Mouse (Mus musculus) CH12.LX (cell line): ENCODE results near the gene Fance. TPM values are rescaled to one million over a fixed set of nuclear protein-coding genes. Genes with fewer than 3 reads are reported as not detected.

ENCODE experiments used
- DNase-seq: peaks from one replicate; pipeline ENCODE4 v3.0.0-alpha.2; 2013; ENCODE audit errors: extremely low read depth
- H3K27ac ChIP-seq: 2 replicates; pipeline ENCODE4 v1.5.1; 2012; ENCODE audit warnings: low read depth, mild to moderate bottlenecking, control low read depth, moderate library complexity; ENCODE audit not compliant: insufficient read depth
- H3K27me3 ChIP-seq: replicated peaks from 2 replicates; pipeline ENCODE3; 2012; ENCODE audit warnings: inconsistent platforms
- H3K36me3 ChIP-seq, 2 experiments: replicated peaks in 1 of 2; 2 replicates each; pipeline versions ENCODE3 to v1.6.1; 2012; ENCODE audit warnings: inconsistent platforms in 1 of 2, low read length in 1 of 2, mild to moderate bottlenecking in 1 of 2, mixed read lengths in 1 of 2, moderate library complexity in 1 of 2; ENCODE audit not compliant: control insufficient read depth in 1 of 2, insufficient read depth in 1 of 2
- H3K4me1 ChIP-seq, 2 experiments: 2 replicates each; pipeline ENCODE4 v1.6.1; 2012; ENCODE audit warnings: inconsistent platforms in 1 of 2, moderate library complexity in 1 of 2; ENCODE audit not compliant: insufficient read depth in 2 of 2, control insufficient read depth in 1 of 2
- H3K4me2 ChIP-seq: 2 replicates; pipeline ENCODE4 v1.6.1; 2012; ENCODE audit warnings: low read depth, mild to moderate bottlenecking, control low read depth; ENCODE audit not compliant: poor library complexity, insufficient read depth, severe bottlenecking
- H3K4me3 ChIP-seq, 3 experiments: fragments of 150-350 bp in 1 of 3; sonication (generic) in 1 of 3; replicated peaks in 1 of 3; 2 replicates each; pipeline versions ENCODE3 to v1.5.1; 2011 to 2012; ENCODE audit warnings: low read depth in 2 of 3, low read length in 2 of 3, mild to moderate bottlenecking in 2 of 3, moderate library complexity in 2 of 3, control low read depth in 1 of 3, improper control_type of control experiment in 1 of 3, inconsistent platforms in 1 of 3, mixed read lengths in 1 of 3; ENCODE audit not compliant: poor library complexity in 1 of 3
- H3K79me2 ChIP-seq: replicated peaks from 2 replicates; pipeline ENCODE4 v1.6.1; 2012; ENCODE audit warnings: mild to moderate bottlenecking, moderate library complexity; ENCODE audit not compliant: control insufficient read depth, poor library complexity, insufficient read depth, severe bottlenecking; ENCODE audit errors: extremely low read depth
- H3K9ac ChIP-seq: 2 replicates; pipeline ENCODE4 v1.6.1; 2012; ENCODE audit warnings: low read depth, mild to moderate bottlenecking, control low read depth, moderate library complexity; ENCODE audit not compliant: insufficient read depth
- H3K9me3 ChIP-seq: replicated peaks from 2 replicates; pipeline ENCODE3; 2012; ENCODE audit warnings: low read length, inconsistent platforms, mixed read lengths
- BHLHE40 ChIP-seq: IDR thresholded peaks from 2 replicates; pipeline ENCODE4 v1.6.1; 2011; ENCODE audit warnings: mild to moderate bottlenecking, low read depth, low read length, improper control_type of control experiment
- CTCF ChIP-seq, 2 experiments: IDR thresholded peaks in 1 of 2; conservative IDR thresholded peaks in 1 of 2; 2 replicates each; pipeline ENCODE4 v1.5.1; 2011 to 2012; ENCODE audit warnings: low read depth in 2 of 2, low read length in 2 of 2, improper control_type of control experiment in 1 of 2, inconsistent platforms in 1 of 2, mild to moderate bottlenecking in 1 of 2, moderate library complexity in 1 of 2
- ELF1 ChIP-seq: IDR thresholded peaks from 2 replicates; pipeline ENCODE4 v1.6.1; 2014; ENCODE audit warnings: low read depth, mild to moderate bottlenecking, inconsistent platforms, low read length, improper control_type of control experiment
- ETS1 ChIP-seq: conservative IDR thresholded peaks from 2 replicates; pipeline ENCODE4 v1.6.1; 2012; ENCODE audit warnings: low read depth, mild to moderate bottlenecking, inconsistent platforms, low read length, improper control_type of control experiment, moderate library complexity
- HCFC1 ChIP-seq: IDR thresholded peaks from 2 replicates; pipeline ENCODE4 v1.6.1; 2012; ENCODE audit warnings: low read depth, mild to moderate bottlenecking, inconsistent platforms, low read length, improper control_type of control experiment
- JUN ChIP-seq: IDR thresholded peaks from 2 replicates; pipeline ENCODE4 v1.6.1; 2011; ENCODE audit warnings: low read depth, mild to moderate bottlenecking, low read length, improper control_type of control experiment, moderate library complexity; ENCODE audit not compliant: insufficient read depth
- JUND ChIP-seq: conservative IDR thresholded peaks from 2 replicates; pipeline ENCODE4 v1.6.1; 2011; ENCODE audit warnings: low read depth, low read length, improper control_type of control experiment
- MYC ChIP-seq: IDR thresholded peaks from 2 replicates; pipeline ENCODE4 v1.6.1; 2011; ENCODE audit warnings: low read depth, mild to moderate bottlenecking, improper control_type of control experiment, low read length
- NELFE ChIP-seq: IDR thresholded peaks from 2 replicates; pipeline ENCODE4 v1.6.1; 2011; ENCODE audit warnings: low read depth, low read length, improper control_type of control experiment
- NRF1 ChIP-seq: IDR thresholded peaks from 2 replicates; pipeline ENCODE4 v1.6.1; 2014; ENCODE audit warnings: low read depth, mild to moderate bottlenecking, inconsistent platforms, low read length, improper control_type of control experiment, moderate library complexity
- POLR2A ChIP-seq: IDR thresholded peaks from 2 replicates; pipeline ENCODE4 v1.6.1; 2011; ENCODE audit warnings: low read depth, mild to moderate bottlenecking, improper control_type of control experiment, low read length
- POLR2AphosphoS2 ChIP-seq: IDR thresholded peaks from 2 replicates; pipeline ENCODE4 v1.6.1; 2011; ENCODE audit warnings: low read depth, low read length, improper control_type of control experiment
- RAD21 ChIP-seq: IDR thresholded peaks from 2 replicates; pipeline ENCODE4 v1.6.1; 2011; ENCODE audit warnings: low read depth, mild to moderate bottlenecking, low read length, improper control_type of control experiment, moderate library complexity
- SMC3 ChIP-seq: IDR thresholded peaks from 2 replicates; pipeline ENCODE4 v1.6.1; 2011; ENCODE audit warnings: low read depth, low read length, improper control_type of control experiment
- TBP ChIP-seq: conservative IDR thresholded peaks from 2 replicates; pipeline ENCODE4 v1.6.1; 2011; ENCODE audit warnings: low read depth, low read length, improper control_type of control experiment
- USF2 ChIP-seq: conservative IDR thresholded peaks from 2 replicates; pipeline ENCODE4 v1.6.1; 2011; ENCODE audit warnings: low read depth, low read length, improper control_type of control experiment
- ZC3H11A ChIP-seq: IDR thresholded peaks from 2 replicates; pipeline ENCODE4 v1.6.1; 2012; ENCODE audit warnings: low read depth, mild to moderate bottlenecking, inconsistent platforms, low read length, improper control_type of control experiment
- ZKSCAN1 ChIP-seq: IDR thresholded peaks from 2 replicates; pipeline ENCODE4 v1.6.1; 2012; ENCODE audit warnings: low read depth, inconsistent platforms, low read length, improper control_type of control experiment, borderline replicate concordance
- ZMIZ1 ChIP-seq: IDR thresholded peaks from 2 replicates; pipeline ENCODE4 v1.6.1; 2012; ENCODE audit warnings: low read depth, mild to moderate bottlenecking, inconsistent platforms, low read length, improper control_type of control experiment
- ZNF384 ChIP-seq: IDR thresholded peaks from 2 replicates; pipeline ENCODE4 v1.6.1; 2012; ENCODE audit warnings: low read depth, low read length, improper control_type of control experiment, inconsistent platforms
- dilution Hi-C: fragments of 300-500 bp; cut with MboI; formaldehyde crosslinking; loops from 2 replicates; pipeline ENCODE4 v1.14.3; 2020; ENCODE audit warnings: low sequenced_read_pairs; ENCODE audit not compliant: extremely low pct_unique_long_range_greater_than_20kb, extremely low pct_ligation_motif_present
- in situ Hi-C: fragments of 300-500 bp; cut with MboI; formaldehyde crosslinking; loops from 3 replicates; pipeline ENCODE4 v1.14.3; 2019; ENCODE audit warnings: low sequenced_read_pairs, low pct_ligation_motif_present, low pct_unique_long_range_greater_than_20kb, mixed read lengths
- polyA plus RNA-seq: library from polyadenylated mRNA; unstranded; fragments of >175 nt; gene quantifications from 2 replicates; pipeline ENCODE4 v1.2.1, GENCODE M21; 2012; ENCODE audit warnings: low read depth; ENCODE audit not compliant: insufficient read length
- total RNA-seq, 2 experiments: library from RNA; depleted of rRNA; stranded (reverse); fragments of 300-350 nt in 1 of 2; fragments of >200 nt in 1 of 2; gene quantifications; 2 replicates each; pipeline ENCODE4 v1.2.3; 2012 to 2014

Gene Fance
- total and polyA plus RNA-seq, 3 experiments = 17.4 to 37.9 (median 29.6) TPM

- H3K79me2 ChIP-seq = no peaks in the 10 kb centered on the region
- no peak for TF ChIP-seq ZKSCAN1
- TF ChIP-seq HCFC1 = no peak
- no peak for TF ChIP-seq TBP
- TF ChIP-seq MYC = no peak
- no peak for TF ChIP-seq NELFE
- no peak for TF ChIP-seq BHLHE40
- no peak for TF ChIP-seq JUND
- TF ChIP-seq ETS1 = no peak
- TF ChIP-seq ELF1 = no peak
- no peak for TF ChIP-seq ZMIZ1
- TF ChIP-seq CTCF (conservative IDR thresholded peaks at IDR 0.05 in 1 of 2, IDR thresholded peaks at IDR 0.05 in 1 of 2; ENCODE audit: low read depth in 2 of 2, low read length in 2 of 2) = no peak
- no peak for TF ChIP-seq NRF1
- TF ChIP-seq POLR2AphosphoS2 = no peak
- TF ChIP-seq ZC3H11A = no peak
- no peak for TF ChIP-seq JUN
- TF ChIP-seq POLR2A = no peak
- TF ChIP-seq USF2 = no peak
- H3K4me2 ChIP-seq = no peak overlapping the region
- dilution Hi-C loops (no loop called here), in situ Hi-C loops (no loop called here)
- H3K27me3 ChIP-seq = no peaks in the 10 kb centered on the region
- peaks cover 11 to 34% of the 10 kb centered on the region in 2 experiments; a peak in 3 of 4 replicates for H3K4me1 ChIP-seq
- DNase-seq = no peak
- H3K9me3 ChIP-seq = peaks cover 4% of the 10 kb centered on the region
- H3K9ac ChIP-seq = no peak overlapping the region
- H3K36me3 ChIP-seq = peaks cover 6 to 67% of the 10 kb centered on the region in 2 experiments
- H3K27ac ChIP-seq = no peak overlapping the region
- no peak overlapping the region for H3K4me3 ChIP-seq
These were observed 40.5 kb upstream of the Fance start for GRCm38 (mm10) chr17:28272837-28273236.

- H3K27me3 ChIP-seq = no peaks in the 10 kb centered on the region
- no peaks in the 10 kb centered on the region for H3K79me2 ChIP-seq
- no peak overlapping the region for H3K27ac ChIP-seq
- H3K9me3 ChIP-seq = peaks cover 4% of the 10 kb centered on the region
- H3K36me3 ChIP-seq = peaks cover 6 to 65% of the 10 kb centered on the region in 2 experiments
- no peak overlapping the region for H3K9ac ChIP-seq
- dilution Hi-C loops = no loop called here
- no peak overlapping the region for H3K4me2 ChIP-seq
- no peak for DNase-seq
- in situ Hi-C loops = no loop called here
- peaks cover 13 to 53% of the 10 kb centered on the region in 2 experiments for H3K4me1 ChIP-seq
- TF ChIP-seq JUN (no peak), POLR2AphosphoS2 (no peak), CTCF (conservative IDR thresholded peaks at IDR 0.05 in 1 of 2, IDR thresholded peaks at IDR 0.05 in 1 of 2; ENCODE audit: low read depth in 2 of 2, low read length in 2 of 2) (peak; percentile 64 to 71; a peak in 3 of 4 replicates), RAD21 (peak; percentile 59), SMC3 (peak; percentile 68), ZNF384 (no peak)
- no peak overlapping the region for H3K4me3 ChIP-seq
These were observed 38.6 kb upstream of the Fance start for GRCm38 (mm10) chr17:28274739-28275138.
